Mouse (Mus musculus) megakaryocyte, embryonic 14.5 days (primary cell): Measurements from ENCODE around the gene Tjp1.

Source experiments
- FLI1 ChIP-seq: IDR thresholded peaks from 2 replicates; pipeline ENCODE4 v1.6.1; 2012; ENCODE audit warnings: low read length, inconsistent platforms, mixed read lengths
- GATA1 ChIP-seq: IDR thresholded peaks from 3 replicates; pipeline ENCODE4 v1.6.1; 2012; ENCODE audit warnings: mixed read lengths, low read length, inconsistent platforms, borderline replicate concordance

DNA sequence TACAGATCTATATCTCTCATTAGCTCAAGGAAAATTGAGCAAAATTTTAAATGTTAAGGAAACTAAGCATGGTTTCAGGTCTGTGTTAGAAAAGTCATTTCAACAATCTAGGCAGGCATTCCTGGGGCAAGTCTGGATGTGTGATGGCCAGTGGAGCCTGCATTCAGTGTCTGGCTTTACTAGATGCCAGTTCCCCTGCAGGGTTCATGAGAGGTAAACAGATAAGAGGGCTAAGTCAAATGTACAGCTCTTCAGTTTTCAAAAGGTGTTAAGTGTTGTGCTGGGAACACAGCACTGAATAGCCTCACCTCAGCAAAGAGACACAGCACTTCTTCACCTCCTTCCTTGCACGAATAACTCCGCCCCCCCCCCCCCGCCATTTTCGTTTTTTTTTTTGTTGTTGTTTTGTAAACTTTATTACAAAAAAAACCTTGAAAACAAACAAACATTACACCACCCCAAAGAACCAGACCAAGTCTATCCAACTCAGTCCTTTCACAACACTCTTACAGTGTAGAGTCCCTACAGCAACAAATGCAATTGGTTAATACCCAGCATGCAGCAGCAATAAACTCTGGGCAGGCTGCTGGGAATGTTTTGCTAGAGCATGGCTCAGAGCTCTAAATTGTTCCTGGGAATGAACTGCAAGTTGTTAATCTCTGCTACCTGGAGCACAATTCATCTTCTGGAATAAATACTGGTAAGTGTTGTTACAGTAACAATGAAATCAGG, 177.1 kb downstream of the Tjp1 start:
- TF ChIP-seq GATA1, result no peak
- no peak for TF ChIP-seq FLI1
